Mouse (Mus musculus) monocyte, adult 5-6 weeks (primary cell): ENCODE measurements around the gene Pla2r1. TPM values are rescaled to one million over a fixed set of nuclear protein-coding genes. Genes with fewer than 3 reads are reported as not detected.

Experiments used
- ATAC-seq: fragments of 153-309, 156-312 bp; replicated peaks from 2 replicates; pipeline ENCODE4 v1.8.0; 2017; ENCODE audit warnings: mild to moderate bottlenecking; ENCODE audit not compliant: low TSS enrichment, insufficient number of reproducible peaks, severe bottlenecking, poor library complexity, low FRiP score
- total RNA-seq: library from RNA; stranded (forward); fragments of 200-1000, 200-491, 200-594 nt; gene quantifications from 3 replicates; pipeline ENCODE4 v1.2.3, GENCODE M21; 2017

The Pla2r1 gene
- total RNA-seq, 1 experiment from 2014 or later = not detected

DNA sequence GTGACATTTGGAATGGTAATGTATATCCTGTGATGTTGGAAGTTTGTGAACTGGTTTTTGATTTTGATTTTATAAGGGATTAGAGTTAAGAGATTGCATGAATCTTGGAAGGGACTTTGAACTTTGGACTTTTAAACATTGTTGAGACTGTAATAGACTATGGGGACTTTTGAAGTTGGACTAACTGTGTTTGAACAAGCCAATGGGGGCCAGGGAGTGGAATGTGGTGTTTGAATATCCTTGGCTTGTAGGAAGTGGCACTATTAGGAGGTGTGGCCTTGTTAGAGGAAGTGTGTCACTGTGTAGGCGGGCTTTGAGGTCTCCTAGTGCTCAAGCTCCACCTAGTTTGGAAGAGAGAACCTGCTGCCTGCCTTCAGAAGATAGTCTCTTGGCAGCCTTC is 42.4 kb downstream of the Pla2r1 start:
- ATAC-seq = no peak

DNA sequence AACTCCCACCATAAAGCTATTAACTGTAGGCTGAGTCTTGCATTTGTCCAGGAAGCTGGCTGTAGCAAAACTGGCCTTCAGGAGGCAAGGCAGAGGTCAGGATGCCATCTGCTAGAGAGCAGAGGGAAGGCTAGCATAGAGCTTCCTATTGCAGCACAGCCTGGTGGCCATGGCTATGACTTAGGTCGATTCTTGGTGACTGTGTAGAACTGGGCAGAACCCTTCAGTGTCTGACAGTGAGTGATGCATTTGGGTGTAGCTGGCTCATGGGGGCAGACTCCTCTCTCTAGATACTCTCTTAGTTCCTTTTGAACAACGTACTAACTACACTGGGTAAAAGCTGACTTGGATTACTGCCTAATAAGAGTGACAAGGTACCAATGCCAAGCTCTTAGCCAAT is 48.0 kb downstream of the Pla2r1 start:
- no peak for ATAC-seq

DNA sequence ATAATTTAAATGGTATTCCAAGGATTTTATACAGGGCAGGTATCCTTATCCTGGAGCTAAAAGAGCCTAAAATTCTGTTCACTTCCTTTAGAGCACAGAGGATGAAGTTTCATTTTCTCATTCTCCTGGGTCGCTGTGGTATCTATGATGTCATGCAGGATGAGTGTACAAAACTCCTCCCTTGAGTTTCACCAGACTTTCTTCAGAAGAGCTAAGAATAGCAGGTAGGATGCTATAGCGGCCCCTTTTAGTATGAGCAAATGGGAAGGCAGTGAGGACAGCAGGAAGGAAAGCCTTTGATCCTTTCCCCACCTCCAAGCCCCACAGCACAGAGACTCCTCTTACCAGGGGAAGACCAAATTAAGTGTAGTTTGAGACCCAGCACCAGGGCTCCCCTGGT is 48.4 kb downstream of the Pla2r1 start:
- ATAC-seq = no peak

DNA sequence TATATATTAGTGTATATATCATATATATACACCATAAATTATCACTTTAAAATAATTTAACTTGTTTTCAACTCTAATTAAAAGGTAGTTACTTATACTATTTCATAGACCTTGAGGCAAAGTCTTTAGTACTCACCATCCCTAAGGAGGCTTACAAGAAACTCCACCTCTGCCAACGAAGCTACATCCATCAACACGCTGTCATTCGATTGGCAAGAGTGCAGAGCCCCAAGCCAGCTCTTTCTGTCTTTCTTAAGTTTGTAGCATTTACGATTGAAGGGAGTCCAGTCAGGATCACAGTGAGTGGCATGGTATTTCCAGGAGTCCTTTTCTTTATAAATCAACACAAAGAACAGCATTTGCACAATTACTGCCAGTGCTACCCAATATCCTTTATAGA is 49.1 kb downstream of the Pla2r1 start:
- ATAC-seq = no peak

DNA sequence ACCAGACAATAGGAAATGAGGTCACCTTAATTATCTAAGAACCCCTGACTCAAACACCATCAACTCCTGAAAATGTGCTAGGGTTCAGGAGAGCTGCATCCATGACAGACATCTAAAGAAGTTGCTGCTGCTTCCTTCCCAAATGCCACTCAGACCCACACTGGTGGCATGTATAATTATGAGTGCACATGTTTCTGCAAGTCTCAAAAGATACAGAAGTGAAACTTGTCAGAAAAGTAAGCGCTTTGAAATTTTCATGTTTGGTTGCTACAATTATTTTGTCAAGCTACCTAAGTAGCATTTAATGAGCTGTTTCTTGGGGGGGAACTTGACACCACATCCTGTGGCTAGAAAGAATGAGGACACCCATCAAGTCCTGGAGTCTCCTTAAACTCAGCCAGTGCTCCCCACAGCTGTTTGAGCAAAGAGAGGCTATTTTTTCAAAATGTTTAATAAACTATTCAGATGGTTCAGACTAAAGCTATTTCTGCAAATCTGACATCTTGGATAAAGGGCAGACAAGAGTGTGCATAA is 52.5 kb downstream of the Pla2r1 start:
- ATAC-seq = no peak

DNA sequence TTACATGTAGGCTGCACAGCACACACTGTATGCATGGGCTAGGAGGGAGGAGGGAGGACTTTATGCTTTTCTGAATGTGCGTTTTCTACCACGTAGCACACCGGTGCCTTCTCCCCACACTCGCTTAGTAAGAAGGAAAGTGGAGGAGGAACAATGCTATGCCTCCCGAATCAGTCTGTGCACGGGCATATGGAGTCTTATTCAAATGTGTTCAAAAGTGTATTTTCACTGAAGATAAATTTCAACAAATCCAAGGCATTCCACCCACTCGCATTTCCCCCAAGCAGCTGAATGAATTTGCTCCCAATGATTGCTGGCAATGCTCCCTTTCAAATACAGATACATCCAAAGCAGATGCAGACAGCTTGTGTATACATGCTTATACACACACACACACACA is 73.2 kb downstream of the Pla2r1 start:
- ATAC-seq = no peak

DNA sequence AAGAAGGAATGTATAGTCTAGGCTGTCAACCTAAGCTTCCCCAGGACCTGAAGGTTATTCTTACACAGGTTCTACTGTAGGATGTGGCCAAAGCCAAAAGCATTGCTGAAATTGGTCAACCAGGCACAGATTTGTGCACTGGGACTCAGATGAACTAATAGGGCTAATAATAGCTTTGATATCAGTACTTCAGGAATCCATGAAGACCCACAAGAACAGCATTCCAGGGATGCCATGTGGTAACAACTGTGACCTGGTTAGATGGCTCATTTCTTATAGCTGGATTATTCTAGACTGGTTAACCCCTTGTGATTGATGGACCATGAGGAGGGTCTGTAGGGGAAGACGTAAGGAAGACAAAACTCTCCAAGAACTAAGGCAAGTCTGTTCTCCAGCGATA is 74.3 kb downstream of the Pla2r1 start:
- no peak for ATAC-seq

DNA sequence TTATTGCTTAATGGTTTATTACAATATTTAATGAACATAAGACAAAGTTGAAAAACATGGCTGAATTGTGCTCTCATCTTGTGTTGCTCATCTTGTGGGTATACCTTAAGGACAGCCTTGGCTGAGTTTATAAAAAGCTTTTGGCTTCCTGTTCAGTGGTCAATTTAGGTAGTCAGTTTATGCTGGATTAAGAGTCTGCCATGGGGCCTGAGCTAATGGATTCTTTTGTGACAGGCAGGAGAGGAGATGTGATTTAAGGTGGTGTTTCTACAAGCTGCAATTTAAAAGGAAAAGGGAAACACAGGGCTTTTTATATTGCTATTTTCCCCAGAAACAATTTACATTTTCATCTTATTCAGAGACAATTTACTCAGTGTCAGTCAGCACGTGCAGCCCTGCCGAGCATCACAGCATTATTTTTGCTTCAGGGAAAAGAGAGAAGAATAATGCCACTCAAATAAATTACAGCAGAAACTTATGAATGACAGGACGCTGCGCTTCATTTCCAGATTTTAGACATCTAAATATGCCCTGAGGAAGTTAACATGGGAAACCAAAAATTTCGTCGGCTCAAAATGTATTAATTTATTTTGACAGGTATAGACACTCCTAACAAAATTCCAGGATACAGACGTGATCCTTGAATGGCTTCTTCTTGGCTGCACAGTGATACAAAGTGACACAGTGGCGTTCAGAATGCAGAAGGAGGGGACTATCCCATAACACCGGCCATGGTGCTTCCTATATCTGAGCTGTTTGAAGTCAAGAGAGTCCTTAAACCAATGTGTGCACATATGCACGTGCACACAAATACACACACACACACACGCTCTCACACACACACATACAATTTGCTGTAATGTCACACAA is 84.0 kb downstream of the Pla2r1 start:
- no peak for ATAC-seq

DNA sequence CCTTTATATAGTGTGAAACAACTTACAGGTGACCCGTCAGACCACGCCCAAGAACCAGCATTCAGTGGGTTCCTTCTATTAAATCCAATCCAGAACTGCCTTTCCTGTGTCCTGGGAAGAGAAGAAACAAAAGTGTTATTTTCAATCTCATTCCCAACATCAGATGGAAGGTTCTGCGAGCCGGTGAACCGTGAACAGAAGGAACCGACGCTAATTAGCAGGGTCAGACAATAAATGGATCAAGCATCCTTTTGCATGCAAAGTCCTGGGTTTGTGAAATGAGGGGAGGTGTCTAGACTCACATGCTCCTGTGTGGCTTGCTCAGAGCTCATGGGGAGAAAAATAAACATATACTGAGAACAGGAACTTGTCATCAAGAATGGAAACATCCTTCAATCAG is 100.7 kb downstream of the Pla2r1 start:
- ATAC-seq = no peak

DNA sequence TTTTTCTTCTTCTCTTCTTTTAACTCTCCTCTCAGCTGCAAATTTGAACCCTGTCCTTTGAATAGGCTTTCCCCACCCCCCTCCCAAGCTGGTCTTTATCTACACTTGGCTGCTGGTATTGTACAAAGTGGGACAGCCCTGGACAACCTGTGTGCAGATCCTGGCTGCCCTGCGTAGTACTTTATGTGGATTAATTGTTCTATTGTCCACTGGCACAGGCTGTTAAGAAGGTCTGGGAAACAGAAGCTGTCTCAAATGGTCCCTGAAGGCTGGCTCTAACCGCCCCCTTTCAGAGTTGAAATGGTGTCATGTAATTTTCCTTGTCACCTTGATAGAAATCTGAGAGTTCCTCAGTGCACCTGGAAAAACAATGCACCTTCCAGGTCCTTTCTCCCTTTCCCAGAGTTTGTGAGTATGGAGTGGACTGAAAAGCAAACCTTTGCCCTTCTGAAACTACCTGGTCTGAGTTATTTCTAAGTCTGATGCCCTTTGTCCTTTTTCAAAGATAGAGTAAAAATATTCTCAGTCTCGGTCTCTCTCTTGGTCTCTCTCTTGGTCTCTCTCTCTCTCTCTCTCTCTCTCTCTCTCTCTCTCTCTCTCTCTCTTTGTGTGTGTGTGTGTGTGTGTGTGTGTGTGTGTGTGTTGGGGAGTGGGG is 101.9 kb downstream of the Pla2r1 start:
- ATAC-seq = no peak

DNA sequence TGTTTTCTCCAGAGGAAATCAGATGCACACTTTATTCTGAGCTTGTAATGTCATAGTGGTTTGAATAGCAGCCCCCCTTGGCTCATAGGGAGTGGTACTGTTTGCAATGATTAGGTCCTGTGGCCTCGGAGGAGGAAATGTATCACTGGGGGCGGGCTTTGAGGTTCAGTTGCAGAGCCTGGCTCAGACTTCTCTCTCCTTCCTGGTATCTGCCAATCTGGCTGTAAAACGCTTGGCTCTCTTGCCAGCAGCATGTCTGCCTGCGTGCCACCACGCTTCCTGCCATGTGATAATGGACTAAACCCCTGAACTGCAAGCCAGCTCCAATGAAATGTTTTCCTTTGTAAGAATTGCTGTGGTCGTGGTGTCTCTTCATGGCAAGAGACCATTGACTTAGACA is 103.4 kb downstream of the Pla2r1 start:
- ATAC-seq = no peak

DNA sequence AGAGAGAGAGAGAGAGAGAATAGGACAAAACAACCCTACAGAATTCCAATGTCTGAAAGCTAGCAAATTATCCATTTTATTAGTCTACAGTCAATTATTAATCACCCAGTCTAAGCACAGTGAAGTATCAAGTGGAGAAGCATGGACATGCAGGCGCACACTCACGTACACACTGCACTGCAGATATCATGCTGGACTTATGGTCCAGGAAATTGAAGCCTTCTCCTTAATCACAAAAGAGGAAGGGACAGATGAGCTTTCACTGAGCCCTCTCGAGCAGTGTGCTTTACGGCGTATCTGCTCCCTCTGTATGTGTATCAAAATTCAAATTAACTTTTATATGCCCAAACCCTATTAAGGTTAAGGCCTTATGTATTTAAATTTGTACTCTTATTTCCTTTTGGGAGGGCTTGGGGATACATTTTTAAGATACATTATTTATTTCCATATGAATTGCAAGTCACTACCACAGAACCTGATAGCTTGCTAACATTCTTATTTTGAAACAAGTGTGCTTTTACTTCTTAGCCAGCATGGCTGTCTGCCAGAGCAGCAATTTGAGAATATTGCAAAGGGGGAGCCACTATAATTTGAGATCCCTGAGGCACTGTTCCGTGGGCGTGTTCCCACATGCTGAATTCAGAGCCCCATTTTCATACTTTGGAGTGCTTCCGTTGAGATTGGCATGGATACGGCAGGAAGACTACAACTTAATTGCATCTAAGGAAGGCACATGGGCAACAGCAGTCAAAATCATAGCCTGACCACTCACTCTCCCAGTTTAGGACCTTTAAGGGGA is 108.2 kb downstream of the Pla2r1 start:
- no peak for ATAC-seq

DNA sequence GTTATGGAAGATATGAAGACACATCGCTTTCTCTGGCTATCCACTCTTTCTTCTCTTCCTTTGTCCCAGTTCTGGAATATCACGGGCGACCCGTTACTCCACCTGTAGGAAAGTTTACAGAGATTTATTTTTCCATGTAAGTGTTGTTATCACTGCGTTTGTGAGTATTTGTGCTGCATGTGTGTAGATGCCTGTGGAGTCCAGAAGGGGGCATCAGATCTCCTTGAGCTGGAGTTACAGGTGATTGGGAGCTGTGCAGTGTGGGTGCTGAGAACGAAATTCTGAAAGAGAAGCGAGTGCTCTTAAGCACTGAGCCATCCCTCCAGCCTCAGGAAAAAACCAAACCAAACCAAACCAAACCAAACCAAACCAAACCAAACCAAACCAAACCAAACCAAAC is 109.8 kb downstream of the Pla2r1 start:
- no peak for ATAC-seq

DNA sequence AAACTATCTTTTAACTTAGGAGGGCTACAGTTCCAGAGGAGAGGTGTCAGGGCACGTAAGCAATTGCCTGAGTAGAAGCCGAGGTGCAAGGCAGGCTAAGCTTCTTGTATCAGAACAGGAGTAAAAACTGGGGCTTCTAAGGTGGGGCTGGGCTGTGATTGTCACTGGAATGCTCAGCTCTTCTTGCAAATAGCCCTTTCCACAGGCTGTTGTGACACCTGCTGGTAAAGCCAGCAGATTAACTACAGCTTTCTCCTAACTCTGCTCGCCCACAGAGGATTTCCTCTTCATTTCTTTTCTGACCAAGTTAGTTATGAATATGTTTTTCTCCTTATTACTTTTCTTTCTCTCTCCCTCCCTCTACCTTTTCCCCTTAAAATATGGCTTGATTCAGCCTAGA is 111.2 kb downstream of the Pla2r1 start:
- ATAC-seq = no peak

DNA sequence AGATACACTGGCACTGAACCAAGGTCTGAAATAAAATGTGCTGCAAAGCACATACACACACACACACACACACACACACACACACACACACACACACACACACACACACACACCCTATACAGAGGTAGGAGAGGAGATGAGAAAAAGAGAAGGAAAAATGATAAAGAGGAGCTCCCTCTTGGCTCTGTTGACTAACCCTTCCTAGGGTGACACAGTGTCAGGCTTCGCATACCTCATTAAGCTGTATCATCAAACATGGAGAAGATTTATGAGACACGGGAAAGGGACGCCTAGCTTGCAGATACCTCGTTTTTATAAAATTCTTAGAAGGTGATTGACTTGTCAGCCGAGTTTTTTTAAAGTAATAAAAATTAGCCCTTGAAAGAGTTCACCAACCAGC is 116.3 kb downstream of the Pla2r1 start:
- ATAC-seq = no peak

DNA sequence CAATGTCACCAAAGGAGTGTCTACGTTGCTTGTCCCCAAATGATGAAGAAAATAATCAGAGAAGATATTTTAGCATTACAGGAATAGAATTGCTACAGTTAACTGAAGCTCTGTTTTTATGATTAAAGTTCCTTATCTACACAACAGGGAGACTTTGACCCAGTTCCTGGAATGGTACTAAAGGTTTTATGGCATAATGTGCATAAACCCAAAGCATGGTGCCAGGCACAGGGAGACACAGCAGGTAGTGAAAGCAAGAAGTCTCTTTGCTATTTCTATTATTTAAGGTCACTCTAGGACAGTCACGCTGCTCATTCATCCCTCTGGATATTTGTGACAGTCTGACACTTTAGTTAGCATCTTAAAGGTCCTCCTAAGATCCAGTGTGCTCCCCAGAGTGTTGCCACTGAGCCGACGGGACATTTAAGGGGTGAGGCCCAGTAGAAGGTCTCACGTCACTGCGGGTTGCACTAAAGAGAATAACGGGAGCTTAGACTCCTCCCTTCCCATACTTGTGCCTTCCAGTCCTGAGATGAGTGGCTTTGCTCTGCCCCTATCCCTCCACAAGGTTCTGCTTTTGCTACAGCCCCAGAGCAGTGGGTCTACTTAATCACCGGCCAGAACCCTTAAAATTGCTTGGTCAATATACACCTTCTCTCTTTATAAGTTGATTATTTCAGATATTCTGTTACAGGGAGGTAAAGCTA is 122.6 kb downstream of the Pla2r1 start:
- no peak for ATAC-seq

DNA sequence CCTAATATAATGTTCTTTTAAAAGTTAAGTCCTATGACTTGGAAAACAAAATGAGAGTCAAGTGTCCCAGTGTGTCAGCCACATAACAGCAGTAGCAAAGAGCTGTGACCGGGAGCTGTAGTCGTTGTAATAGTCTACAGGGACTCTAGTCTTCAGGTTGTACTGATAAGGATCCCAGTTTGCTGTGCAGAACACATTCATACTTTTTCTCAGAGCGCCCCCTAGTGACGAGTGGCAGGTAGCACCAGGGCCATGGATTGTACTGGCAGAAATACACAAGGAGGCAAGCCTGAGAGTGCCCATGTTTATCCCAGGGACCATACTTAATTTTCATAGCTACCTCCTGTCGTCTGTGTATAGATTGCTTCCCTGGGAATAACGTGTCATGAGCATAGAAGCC is 135.0 kb downstream of the Pla2r1 start:
- peak; percentile 80 for ATAC-seq

DNA sequence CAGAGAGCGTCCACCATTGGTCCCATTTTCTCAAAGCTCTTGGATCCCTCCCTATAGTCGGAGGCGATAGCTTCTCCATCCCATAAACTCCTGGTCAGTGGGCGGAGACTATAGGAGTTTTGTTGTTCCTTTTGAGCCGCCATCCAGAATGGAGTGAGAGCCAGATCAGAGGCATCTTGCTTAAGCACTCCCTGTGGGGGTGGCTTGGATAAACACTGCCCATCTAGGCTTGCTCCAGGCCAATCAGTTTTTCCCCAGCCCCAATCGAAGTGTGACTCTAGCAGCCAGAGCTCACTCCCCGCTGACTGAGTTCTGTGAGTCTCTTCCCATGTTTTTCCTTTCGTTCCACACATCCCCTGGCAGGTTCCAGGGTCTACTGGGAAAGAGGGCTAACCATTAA is 138.8 kb downstream of the Pla2r1 start:
- ATAC-seq = no peak
